Mouse (Mus musculus): ENCODE results near the gene Prl8a8. TPM values are rescaled to one million over a fixed set of nuclear protein-coding genes. Genes with fewer than 3 reads are reported as not detected.

Gene Prl8a8
- not detected for total RNA-seq (2021)
- long read RNA-seq: 0 reads

DNA sequence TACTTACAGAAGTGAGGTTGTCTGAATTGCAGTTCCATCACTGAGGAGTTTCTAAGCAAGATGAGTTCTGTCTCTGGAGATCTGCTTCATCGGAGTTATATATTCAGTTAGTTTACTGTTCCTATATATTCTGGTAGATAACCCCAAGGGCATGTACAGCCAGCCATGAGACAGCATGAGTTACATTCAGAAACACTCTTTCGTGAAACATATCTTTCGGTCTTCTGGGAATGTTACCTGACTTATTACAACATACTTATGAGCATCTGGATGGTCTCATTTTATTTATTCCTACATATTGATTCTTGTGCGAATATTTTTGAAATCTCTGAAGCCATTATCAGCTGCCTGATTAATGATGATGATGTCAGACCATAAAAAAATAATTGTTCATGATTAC is at the start of gene Prl8a8:
Gene Prl8a8, minus strand, starts transcription at position 101 of the 400 bp plus-strand sequence.
- DNase-seq (ENCODE audit: low spot score in 2 of 2): no peak

DNA sequence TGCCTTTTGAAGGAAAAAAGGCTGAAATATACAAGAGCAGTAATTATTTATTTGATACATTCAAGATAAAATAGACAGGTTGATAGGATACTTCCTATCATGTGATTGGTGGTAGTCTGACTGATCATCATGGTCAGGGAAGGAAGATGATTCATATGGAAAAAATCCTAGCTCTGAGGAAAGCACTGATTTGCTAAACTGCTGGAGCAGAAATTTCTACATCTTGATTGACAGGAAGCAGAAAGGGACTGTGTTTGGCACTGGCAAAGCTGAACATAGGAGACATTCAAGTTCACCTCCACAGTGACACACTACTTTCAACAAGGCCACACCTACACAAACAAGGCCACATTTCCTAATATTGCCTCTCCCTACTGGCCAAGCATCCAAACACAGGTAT is 40.3 kb upstream of the Prl8a8 start:
- DNase-seq (ENCODE audit: low spot score in 2 of 2): no peak

DNA sequence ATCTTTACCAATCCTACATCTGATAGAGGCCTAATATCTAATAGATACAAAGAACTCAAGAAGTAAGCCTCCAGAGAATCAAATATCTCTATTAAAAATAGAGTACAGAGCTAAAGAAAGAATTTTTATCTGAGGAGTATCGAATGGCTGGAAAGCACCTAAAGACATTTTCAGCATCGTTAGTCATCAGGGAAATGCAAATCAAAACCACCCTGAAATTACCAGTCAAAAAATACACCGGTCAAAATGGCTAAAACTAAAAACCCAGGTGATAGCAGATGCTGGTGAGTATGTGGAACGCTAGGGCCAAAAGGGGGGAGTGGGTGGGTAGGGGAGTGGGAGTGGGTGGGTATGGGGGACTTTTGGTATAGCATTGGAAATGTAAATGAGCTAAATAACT is 10.1 kb upstream of the Prl8a8 start:
- DNase-seq (ENCODE audit: low spot score in 2 of 2): no peak

DNA sequence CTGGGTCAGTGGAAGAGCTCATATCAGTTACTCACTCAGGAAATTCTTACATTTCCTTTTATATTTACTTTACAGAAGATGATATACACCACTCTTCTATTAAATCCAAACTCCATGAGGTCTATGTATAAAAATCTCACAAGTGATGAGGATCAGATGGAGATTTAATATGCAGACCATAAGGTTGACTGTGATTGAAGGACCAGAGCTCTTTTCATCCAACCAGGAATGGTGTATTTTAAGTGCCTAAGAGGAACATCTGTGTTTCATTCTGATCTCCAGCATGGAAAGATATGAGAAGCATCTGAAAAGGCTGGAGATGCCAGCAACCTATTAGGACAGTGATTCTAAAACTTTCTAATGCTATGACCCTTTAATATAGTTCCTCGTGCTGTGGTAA is 5.4 kb downstream of the Prl8a8 start:
- no peak for DNase-seq (ENCODE audit: low spot score in 2 of 2)

Other genes starting within 250 kb of the Prl8a8 start
- not detected for gene Prl6a1, start 200.6 kb downstream of the Prl8a8 start, total RNA-seq (2021)
- gene Prl8a2, start 167.5 kb downstream of the Prl8a8 start, total RNA-seq (2021): not detected
- not detected for gene Prl2b1, start 122.4 kb downstream of the Prl8a8 start, total RNA-seq (2021)
- gene Prl8a6, start 74.5 kb downstream of the Prl8a8 start, total RNA-seq (2021): not detected
- gene Prl8a9, start 51.4 kb upstream of the Prl8a8 start, total RNA-seq (2021): not detected
- not detected for gene Prl8a1, start 69.0 kb upstream of the Prl8a8 start, total RNA-seq (2021)
- gene Prl7b1, start 97.4 kb upstream of the Prl8a8 start, total RNA-seq (2021): not detected
- gene Prl7a1, start 129.3 kb upstream of the Prl8a8 start, total RNA-seq (2021): not detected
- not detected for gene Prl7a2, start 154.8 kb upstream of the Prl8a8 start, total RNA-seq (2021)
- not detected for gene Prl7d1, start 203.5 kb upstream of the Prl8a8 start, total RNA-seq (2021)

All from layer of hippocampus, adult 18-20 months (tissue).